Mouse (Mus musculus): ENCODE measurements around the gene Nop10.

Nop10 gene

GRCm38 (mm10) chr2:112261748-112262653 is at the start of gene Nop10:
TSS of gene Nop10 (plus strand) at chr2:112261926.
- in situ Hi-C loops (cut with MboI, MseI), result loop anchor here (5.0 to 25.0 kb wide), 3 partner anchors 95 to 200 kb away; partner anchors contain the start of gene Emc7 (in 1 of the 2)

- in situ Hi-C loops (cut with MboI, MseI), result no loop called here
These were observed 45.7 kb upstream of the Nop10 start for GRCm38 (mm10) chr2:112215977-112216376.

- in situ Hi-C loops (cut with MboI, MseI), result no loop called here
These were observed 44.1 kb upstream of the Nop10 start for GRCm38 (mm10) chr2:112217614-112218013.

- in situ Hi-C loops (cut with MboI, MseI), result no loop called here
These were observed 40.8 kb upstream of the Nop10 start for GRCm38 (mm10) chr2:112220880-112221279.

GRCm38 (mm10) chr2:112222607-112223006 is 39.1 kb upstream of the Nop10 start:
- in situ Hi-C loops (cut with MboI, MseI), result no loop called here

- in situ Hi-C loops (cut with MboI, MseI), result no loop called here
These were observed 37.4 kb upstream of the Nop10 start for GRCm38 (mm10) chr2:112224356-112224755.

- in situ Hi-C loops (cut with MboI, MseI), result loop anchor here in 1 of 2 experiments (10.0 kb wide), 1 partner anchor 1612 kb away; the partner anchor contains the start of gene Arhgap11a
These were observed 29.1 kb upstream of the Nop10 start for GRCm38 (mm10) chr2:112232623-112233022.

GRCm38 (mm10) chr2:112236620-112237019 is 25.1 kb upstream of the Nop10 start:
- in situ Hi-C loops (cut with MboI, MseI), result loop anchor here in 1 of 2 experiments (10.0 kb wide), 1 partner anchor 1608 kb away; the partner anchor contains the start of gene Arhgap11a

GRCm38 (mm10) chr2:112238006-112238405 is 23.7 kb upstream of the Nop10 start:
- in situ Hi-C loops (cut with MboI, MseI), result loop anchor here in 1 of 2 experiments (10.0 kb wide), 1 partner anchor 1607 kb away; the partner anchor contains the start of gene Arhgap11a

- in situ Hi-C loops (cut with MboI, MseI), result loop anchor here in 1 of 2 experiments (10.0 kb wide), 1 partner anchor 1605 kb away; the partner anchor contains the start of gene Arhgap11a
These were observed 22.4 kb upstream of the Nop10 start, which contains the start of gene Lpcat4 for GRCm38 (mm10) chr2:112239212-112239934. TSS of gene Lpcat4 (plus strand) at chr2:112239468.

GRCm38 (mm10) chr2:112239935-112240721 is 21.6 kb upstream of the Nop10 start:
- in situ Hi-C loops (cut with MboI, MseI), result loop anchor here in 1 of 2 experiments (10.0 kb wide), 1 partner anchor 1605 kb away; the partner anchor contains the start of gene Arhgap11a

- in situ Hi-C loops (cut with MboI, MseI), result no loop called here
These were observed 19.9 kb upstream of the Nop10 start for GRCm38 (mm10) chr2:112241787-112242186.

GRCm38 (mm10) chr2:112245307-112245706 is 16.4 kb upstream of the Nop10 start:
- in situ Hi-C loops (cut with MboI, MseI), result no loop called here

- in situ Hi-C loops (cut with MboI, MseI), result no loop called here
These were observed 15.5 kb upstream of the Nop10 start for GRCm38 (mm10) chr2:112246193-112246592.

- in situ Hi-C loops (cut with MboI, MseI), result no loop called here
These were observed 14.4 kb upstream of the Nop10 start for GRCm38 (mm10) chr2:112247323-112247722.

- in situ Hi-C loops (cut with MboI, MseI), result loop anchor here in 1 of 2 experiments (25.0 kb wide), 1 partner anchor 212 kb away; the partner anchor contains the start of gene Emc7
These were observed 11.8 kb upstream of the Nop10 start for GRCm38 (mm10) chr2:112249780-112250453.

GRCm38 (mm10) chr2:112254675-112255515 is 6.8 kb upstream of the Nop10 start:
- in situ Hi-C loops (cut with MboI, MseI), result loop anchor here (5.0 to 25.0 kb wide), 2 partner anchors 207 to 227 kb away; partner anchors contain the start of genes Chrm5 (in 1 of the 2) and Emc7 (in 1 of the 2)

- in situ Hi-C loops (cut with MboI, MseI), result loop anchor here (5.0 to 25.0 kb wide), 2 partner anchors 203 to 223 kb away; partner anchors contain the start of genes Chrm5 (in 1 of the 2) and Emc7 (in 1 of the 2)
These were observed 2.3 kb upstream of the Nop10 start, which contains the start of gene Nutm1 for GRCm38 (mm10) chr2:112259241-112259962. TSS of gene Nutm1 (minus strand) at chr2:112259291.

All from T-helper 17 cell (primary cell).